Mouse (Mus musculus): ENCODE measurements around the gene 4933428G20Rik.

Gene 4933428G20Rik

DNA sequence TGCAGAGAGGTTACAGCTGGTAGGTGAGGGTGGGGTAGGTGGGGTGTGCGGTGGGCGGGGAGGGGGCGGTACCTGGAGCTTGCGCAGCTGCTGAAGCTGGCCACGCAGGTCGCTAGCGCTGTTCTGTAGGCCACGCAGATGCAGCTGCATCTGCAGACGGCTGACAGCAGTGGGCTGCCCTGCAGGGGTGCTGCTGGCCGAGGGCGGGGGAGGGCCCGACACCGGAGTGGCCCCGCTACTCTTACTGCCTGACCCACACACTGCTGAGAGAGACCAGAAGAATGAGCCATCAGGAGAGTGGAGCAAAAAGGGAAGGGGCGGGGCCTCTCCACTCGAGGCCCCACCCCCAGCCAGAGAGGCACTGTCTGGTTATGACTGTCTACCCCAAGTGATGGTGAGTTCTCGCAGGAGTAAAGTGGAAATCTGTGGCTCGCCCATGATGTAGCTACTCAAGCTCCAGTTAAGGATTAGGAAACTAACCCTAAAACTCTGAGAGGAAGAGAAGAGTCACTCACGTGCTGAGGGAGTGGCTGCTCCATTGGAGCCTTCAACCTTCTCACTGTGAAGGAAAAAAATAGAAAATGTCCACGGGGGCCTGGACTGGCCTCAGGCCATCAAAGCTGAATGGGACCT lies 32.9 kb upstream of the 4933428G20Rik start:
- no peak for DNase-seq (ENCODE audit: low spot score)

DNA sequence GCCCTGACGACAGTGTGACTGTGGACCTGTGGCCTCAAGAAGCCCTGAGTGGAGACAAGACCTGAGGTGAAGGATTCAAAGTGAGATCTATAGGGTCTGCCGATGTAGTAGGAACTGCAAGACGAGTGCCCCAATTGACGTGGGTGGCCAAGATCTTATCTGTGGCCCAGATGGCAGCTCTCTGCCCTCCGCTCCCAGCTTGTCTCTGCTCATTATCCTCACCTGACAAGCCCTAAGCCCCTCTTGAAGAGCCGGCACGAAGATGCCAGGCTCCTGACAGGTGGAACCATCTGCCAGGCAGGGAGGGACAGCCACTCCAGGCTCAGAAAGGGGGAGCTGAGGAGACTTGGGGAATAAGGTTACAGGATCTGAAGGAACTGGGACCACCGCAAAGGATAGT lies 32.2 kb upstream of the 4933428G20Rik start:
- no peak for DNase-seq (ENCODE audit: low spot score)

DNA sequence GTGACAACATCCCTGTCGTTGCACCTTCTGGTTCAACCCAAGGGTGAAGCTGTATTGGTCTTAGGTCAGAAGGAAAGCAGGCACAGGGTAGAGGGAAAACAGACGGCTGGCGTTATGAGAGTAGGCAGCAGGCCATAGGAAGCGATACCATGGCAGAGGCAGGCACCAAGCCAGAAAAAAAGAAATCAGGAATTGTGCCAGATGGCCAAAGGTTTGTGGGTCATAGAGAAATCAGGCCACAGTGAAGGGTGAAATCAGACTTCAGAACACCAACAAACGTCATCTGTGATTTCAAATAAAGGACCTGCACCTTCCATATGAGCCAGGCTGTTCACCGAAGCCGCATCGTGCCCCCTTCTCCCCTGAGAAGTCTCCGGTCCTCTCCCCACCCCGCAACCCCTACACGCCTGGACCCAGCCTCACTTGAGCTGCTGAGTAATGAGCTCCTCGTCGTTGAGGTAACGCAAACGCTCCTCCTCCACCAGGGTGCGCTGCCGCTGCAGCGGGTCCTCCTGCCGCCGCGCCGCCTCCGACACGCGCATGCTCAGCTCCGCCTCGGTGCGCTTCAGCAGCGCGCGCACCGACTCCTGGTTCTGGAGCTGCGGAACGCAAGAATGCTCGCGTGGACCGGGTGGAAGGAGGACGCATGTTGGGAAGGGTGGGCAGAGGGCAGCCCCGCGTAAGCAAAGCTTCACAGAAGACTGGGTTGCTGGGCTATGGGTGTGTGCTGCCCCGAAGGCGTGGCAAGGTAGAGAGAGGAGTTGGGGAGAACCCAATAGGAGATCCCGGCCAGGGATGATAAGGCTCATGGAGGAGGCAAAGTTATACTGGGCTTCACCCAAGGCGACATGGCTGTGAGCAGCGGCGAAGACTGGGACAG lies 31.5 kb upstream of the 4933428G20Rik start:
- peak; percentile 59 for DNase-seq (ENCODE audit: low spot score)

DNA sequence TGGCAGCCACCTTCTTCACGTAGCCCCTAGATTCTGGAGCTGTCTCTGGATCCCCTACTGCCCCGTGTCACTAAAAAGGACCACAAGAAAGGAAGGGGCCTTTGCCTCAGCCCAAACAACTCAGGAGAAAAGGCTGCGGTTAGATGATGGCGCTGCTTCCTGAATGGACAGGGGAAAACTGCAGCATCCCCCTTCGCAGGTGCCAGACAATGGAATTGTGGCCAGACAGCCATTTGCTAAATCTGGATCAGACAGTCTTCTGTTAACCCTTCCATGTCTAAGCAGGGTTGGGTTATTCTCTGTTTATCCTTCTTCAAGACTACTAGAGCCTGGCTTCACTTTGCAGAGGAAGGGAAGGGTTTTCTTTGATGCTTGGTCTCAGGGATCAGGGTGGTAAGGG lies 30.8 kb upstream of the 4933428G20Rik start:
- no peak for DNase-seq (ENCODE audit: low spot score)

DNA sequence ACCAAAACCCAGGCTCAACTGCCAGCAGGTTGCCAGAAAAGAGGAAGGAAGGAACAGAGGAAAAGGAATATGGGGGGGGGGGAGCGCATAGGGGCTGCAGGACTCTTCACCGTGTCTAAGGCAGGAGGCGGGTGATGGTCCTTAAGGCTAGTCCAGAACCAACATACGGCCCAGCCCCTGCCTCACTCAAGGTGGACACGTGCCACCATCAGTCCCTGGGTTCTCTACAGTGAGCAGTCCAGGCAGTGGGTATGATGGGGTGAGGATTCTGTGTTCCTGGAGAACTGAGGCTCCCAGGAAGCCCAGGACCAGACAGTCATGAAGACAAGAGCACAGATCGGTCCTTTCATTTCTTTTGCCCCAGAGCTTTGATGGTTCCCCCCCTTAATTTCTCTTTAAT lies 29.9 kb upstream of the 4933428G20Rik start:
- no peak for DNase-seq (ENCODE audit: low spot score)

DNA sequence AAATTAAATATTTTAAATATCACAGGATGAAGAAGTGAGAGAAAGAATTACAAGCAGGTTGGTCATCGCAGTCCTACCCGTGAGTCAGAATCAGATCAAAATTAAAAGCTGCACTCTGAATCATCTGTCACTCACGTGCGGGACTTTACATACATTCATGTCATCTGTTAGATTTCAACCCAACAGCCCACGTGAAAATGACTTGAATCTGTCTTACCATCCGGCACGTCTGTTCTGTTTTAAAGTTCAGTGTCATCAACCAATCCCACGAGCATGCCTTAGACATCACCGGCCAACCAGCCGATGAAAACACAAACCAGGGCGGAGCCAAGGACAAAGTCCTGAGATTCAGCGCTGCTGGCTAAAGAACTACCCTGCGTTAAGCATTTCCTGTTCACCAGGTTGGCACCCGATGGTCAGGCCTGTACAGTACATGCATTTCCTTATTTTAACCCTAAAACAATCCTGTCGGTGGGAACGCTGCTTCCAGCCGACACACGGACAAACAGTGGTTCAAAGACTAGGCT lies 28.2 kb upstream of the 4933428G20Rik start:
- DNase-seq (ENCODE audit: low spot score): no peak

DNA sequence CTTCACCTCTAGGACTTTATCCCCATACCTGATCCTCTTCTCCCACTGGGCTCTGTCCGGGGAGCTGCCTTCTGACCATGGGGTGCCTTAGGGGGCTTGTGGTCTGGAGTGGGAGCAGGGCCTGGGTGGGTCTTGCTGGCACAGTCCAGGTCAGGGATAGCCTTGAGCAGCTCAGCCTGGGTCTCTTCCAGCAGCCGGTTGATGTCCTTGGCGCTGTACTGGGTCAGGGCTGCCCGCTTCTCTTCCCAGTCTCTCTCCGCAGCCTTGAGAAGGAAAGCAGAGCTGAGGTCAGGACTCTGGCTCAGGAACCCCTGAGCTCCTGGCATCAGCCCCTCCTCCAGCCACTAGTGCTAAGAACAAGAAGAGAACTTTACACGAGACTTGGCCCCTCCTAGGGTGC lies 25.2 kb upstream of the 4933428G20Rik start:
- DNase-seq (ENCODE audit: low spot score): no peak

DNA sequence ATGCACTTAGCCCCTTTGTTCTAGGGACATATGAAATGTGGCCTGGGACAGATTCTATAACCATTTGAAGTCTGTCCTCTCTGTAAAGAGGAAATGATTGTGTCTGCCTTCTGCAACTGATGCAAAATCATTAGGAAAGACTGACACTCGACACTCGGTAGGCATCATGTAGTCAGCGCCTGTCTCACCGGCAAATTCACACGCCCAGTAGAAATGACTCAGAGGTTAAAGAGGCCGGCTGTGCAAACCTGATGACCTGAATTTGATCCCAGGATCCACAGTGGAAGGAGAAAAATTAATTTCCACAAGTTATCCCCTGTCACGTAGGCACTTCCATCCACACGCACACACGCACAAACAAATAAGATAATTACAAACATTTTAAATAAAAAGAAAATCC lies 24.2 kb upstream of the 4933428G20Rik start:
- no peak for DNase-seq (ENCODE audit: low spot score)

DNA sequence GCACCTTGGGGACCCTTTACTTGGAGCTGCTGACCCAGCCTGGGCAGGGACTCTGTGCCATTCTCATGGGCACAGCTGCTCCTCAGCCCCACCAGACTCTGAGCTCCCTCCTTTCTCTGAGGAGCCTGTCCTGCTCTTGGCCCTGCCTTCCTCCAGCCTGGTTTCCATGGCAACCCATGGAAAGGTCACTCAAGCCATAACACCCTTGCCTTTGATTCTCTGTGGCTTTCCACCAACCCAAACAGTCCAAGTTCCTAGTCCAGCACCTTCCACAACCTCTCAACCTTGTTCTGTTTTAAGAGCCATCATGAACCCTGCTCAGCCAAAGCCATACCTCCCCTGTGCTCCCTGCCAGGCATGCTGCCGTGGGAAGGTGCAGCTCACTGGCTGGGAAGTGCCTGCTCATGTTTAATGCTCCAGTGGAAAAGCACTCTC lies 23.7 kb upstream of the 4933428G20Rik start:
- DNase-seq (ENCODE audit: low spot score): no peak

DNA sequence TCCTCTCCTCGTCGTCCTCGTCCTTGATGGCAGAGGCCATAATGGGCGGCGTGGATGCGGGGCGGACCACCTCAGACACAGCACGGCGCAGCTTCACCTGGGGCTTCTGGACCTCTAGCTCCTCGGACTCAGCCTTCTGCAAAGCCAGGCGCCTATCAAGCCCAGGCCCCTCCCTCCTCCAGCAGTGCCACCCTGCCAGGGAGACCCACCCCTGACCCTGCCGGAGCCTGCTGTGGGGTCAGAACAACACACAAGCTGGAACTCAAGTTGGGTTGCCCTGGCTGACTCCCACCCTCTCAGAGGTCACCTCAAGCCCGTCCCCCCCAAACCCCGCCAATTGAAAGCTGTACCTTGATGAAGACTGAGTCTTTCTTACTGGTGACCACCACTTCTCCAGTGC lies 23.0 kb upstream of the 4933428G20Rik start:
- no peak for DNase-seq (ENCODE audit: low spot score)

DNA sequence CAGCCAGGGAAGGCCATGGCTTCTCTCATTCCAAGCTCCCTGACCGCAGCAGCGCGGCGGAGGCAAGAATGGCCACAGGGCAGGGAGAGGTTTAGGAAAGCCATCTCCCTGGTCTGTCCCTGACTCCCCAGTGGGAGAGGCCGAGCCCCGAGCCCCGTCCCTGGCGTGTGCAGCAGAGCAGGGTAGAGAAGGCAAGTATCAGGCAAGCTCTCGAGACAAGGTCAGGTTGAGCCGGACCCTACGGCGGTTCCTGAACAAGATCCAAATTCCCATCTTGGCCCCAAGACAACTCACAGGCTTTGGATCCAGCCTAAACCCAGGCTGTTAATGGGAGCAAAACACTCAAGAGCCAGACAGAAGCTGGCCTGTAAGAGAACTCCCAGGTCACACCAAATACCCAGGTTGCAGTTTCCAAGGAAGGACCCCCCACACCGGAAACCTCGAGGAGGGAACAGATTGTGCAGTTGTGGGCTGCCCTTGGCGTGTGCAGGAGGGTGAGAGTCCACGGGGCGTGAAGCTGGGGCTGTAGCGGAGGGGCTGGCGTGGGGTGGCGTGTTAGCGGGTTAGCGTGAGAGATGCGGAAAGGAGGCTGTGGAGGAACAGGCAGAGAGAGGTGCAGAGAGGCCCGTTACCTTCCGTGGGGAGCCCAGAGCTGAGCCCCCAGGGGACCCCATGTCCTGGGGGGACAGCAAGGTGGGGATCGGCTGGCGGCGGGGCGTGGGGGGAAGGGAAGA lies 21.8 kb upstream of the 4933428G20Rik start:
- no peak for DNase-seq (ENCODE audit: low spot score)

DNA sequence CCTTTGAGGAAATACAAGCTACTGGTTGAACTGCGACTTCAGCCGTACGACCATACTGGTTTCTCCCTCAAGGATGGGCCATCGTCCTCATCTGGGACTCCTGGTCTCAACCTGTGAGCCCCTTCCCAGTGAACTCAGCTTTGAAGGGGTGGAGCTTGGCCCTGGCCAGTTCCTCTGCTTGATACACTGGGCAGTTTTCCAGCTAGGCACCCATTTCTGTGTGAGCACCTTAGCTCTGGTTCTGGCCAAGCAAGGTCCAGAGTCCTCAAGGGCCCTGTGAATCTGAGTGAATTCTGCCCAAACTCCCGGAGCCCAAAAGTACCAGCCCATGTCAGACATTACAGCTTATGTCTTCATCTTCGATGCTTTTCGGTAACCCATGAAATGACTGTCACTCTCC lies 20.4 kb upstream of the 4933428G20Rik start:
- DNase-seq (ENCODE audit: low spot score): no peak

DNA sequence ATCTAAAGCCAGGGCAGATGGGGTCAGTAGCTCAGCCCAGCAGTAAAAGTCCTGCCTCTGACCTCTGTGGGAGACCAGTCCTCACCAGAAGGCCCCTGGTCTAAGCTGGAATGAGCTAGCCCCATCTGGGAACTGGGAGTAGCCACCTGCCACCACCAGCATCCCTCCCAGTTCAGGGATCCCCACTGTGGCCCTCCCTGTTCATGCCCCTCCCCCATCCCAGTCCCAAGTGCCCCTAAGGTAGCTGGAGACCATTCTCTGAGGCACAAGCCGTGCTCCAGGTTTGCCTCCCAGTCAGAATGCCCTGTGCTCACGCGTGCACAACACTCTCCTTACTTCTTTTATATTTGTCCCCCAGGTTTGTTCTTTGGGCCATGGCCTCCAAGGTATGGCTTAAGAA lies 12.9 kb upstream of the 4933428G20Rik start:
- no peak for DNase-seq (ENCODE audit: low spot score)

DNA sequence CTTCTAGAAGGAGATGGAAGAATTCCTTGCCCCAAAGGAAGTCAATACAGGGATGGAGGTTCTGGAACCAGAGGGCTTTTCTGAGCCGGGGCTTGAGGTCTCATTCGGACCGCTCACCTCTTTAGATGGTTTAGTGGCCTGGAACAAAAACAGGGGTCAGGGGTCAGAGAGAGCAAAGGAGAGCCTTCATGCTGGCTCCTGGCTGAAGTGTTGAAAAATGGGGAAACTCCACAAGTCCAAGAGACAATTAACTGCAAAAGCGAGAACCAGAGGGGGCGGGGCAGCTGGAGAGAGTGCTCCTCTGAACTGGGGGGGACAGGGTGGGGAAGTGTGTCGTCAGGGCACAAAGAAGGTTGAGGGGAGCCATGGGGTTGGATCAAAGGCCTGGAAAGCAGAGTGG lies 12.4 kb upstream of the 4933428G20Rik start:
- DNase-seq (ENCODE audit: low spot score): no peak

DNA sequence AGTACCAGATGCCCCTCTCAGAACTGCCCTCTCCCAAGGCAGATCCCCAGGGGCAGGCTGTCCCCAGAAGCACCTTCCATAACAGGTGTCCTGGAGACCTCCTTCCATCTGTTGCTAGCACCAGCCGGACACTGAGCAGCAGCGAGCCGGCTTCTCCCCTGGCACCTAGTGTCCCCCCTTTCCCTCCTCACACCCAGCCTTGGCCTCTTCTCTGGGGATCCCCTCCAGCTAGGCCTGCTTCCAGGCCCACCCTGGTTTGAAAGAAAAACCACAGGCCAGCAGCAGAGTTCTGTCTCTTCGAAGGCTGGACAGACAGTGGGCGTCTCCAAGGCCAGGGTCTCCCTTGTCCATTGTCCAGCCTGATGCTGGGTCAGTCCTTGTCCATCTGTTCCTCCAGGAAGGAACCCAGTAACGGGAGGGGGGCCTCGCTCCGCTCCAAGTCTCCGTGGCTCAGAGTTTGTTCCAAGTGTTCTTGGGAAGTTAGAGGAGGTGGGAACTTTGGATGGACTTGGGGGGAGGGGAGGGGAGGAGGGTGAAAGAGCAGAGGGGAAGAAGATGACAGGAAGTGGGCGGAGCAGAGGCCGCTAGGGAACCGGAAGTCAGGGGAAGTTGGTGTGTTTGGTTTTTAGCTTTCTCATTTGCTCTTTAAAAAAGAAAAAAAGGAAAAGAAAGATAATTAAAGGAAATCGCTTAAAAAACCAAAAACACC lies 11.7 kb upstream of the 4933428G20Rik start:
- no peak for DNase-seq (ENCODE audit: low spot score)

DNA sequence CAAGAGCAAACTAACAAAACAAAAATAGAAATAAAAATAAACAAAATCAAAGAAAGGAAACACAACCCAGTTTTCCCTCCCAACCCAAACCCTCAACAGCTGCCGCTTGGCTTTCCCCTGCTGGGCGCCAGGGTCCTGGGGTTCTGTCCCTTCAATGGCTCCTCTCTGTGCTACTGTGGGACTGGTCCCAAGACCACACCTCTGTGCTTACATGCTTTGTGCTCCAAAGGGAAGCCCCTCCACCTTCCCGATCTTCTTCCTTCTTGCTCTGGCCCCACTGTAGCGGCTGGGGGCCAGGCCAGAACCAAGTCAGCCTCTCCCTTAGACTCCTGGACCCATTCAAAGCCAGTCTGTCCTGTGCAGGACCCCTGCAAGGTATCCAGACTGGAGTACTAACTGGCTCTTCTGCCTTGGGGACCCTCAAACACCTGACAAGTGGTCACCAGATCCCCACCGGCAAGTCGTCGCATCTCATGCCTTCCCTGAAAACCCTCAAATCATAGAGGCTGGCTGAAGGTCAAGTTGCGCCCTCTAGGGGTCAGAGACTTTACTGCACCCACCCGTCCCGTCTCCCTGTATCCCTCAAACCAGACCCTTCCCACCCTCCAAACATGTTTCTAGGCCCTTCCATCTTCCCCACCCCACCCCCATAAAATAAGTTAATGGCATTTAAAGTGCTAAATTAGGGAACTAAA lies 11.0 kb upstream of the 4933428G20Rik start:
- DNase-seq (ENCODE audit: low spot score): no peak

DNA sequence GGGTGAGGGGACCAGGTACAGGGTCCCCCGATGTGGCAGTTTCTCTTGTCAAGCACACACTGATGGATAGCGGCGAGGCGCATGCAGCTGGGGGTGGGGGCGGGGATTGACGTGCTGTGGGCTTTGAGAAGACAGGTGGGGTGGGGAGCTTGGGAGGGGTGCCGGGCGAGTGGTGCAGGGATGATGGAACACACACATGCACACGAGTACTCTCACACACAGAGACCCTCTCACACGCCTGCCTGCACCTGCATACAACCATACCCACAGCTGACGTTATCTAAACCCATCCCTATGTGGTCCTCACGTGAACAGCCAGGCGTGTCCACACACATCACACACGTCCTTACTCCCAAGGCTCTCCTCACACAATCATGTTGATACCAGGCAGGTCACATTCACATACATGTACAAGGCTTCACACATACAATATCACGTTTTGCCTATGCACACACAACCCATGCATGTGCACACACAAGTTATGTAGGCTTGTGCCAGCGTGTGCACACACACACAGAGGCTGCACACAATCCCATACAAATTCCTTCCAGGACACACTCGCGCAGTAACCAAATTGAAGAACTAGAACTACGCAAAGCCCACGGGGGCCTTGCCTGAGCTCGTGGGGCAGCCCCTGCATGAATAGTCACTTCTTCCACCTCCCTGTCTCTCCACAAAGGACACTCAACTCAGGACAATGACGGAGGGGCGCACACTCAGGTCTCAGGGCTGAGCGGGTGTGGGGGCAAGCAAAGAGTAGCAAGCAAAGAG lies 9.8 kb upstream of the 4933428G20Rik start:
- DNase-seq (ENCODE audit: low spot score): no peak

DNA sequence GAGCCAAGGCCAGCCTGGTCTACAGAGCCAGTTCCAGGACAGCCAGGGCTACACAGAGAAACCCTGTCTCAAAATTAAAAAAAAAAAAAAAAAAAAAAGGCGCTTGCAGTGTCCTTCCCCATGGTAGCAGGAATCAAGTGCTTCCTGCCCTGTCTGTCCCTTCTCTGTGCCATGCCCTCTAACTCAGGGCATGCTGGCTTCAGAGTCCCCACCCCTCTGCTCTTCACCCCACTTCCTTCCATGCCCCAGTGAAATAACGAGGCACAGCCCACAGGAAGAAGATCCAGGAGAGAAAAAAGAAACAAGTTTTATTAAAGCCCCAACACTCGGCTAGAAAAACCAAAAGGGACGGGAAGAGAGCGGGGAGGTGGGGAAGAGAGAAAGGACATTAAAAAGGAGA lies 8.9 kb upstream of the 4933428G20Rik start:
- DNase-seq (ENCODE audit: low spot score): no peak

DNA sequence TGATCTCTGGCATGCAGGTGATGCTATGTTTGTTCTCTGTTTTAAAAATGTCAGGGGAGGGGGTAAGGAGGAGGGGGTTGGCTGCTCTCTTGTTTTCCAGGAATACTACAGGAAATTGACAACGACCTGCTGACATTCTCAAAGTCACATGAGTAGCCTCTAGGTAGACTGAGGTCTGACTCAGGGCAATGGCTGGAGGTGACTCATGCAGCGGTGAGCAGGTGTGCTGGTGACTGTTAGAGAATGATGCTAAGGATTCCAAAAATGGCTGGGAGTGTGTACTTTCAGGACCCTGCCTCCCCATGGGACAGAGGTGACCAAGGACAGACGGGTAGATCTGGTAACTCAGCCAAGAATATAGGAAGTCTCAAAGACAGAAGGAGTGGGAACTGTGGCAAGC lies 8.1 kb upstream of the 4933428G20Rik start:
- no peak for DNase-seq (ENCODE audit: low spot score)

DNA sequence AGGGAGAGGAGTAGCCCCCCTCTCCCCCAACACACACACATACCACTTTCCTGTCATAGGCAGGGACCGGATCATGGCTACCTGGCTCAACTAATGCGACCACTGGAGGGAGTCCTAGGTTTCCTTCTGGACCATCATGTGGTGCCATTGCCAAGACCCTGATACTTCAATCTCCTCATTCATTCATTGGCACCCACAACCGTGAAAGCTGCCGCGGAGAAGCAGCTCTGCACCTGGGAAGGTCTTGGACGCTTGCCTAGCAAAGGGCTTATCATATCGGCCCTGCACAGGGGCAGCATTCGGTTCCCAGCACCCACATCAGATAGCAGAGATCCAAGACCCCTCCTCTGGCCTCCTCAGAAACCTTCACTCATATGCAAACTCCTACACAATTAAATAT lies 6.2 kb upstream of the 4933428G20Rik start:
- DNase-seq (ENCODE audit: low spot score): no peak

DNA sequence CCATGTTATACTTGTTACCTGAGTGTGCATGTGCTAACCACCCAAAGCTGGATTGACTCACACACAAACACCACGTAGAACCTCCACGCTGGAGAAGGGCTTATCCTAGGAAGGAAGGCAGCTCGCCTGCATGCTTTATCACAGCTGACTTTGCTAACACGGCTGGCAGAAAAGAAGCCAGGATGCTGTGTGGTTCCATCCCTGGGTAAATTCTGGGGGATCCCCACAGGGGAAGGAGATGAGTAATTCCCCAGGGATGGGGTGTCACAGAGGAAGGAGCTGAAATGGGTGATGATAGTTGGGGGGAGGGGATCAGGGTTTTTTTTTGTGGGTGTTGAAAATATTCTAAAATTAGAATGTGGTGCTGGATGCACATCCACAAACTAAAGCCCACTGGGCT lies 5.6 kb upstream of the 4933428G20Rik start:
- no peak for DNase-seq (ENCODE audit: low spot score)

Data from urinary bladder, postnatal 10 days (tissue).